Mouse (Mus musculus) stomach, embryonic 16.5 days (tissue): ENCODE measurements around the gene Pxt1. TPM values are rescaled to one million over a fixed set of nuclear protein-coding genes. Genes with fewer than 3 reads are reported as not detected.

ENCODE experiments used
- ATAC-seq: fragments of 200-750 bp; cut with Nextera tagmentation; 2 replicates; pipeline ENCODE4 v1.8.0; 2017; ENCODE audit warnings: moderate number of reproducible peaks, moderate TSS enrichment; ENCODE audit not compliant: insufficient read depth, low FRiP score
- H3K27ac ChIP-seq: fragments of 300-500 bp; sonication (generic); 2 replicates; pipeline ENCODE4 v1.5.1; 2014; ENCODE audit warnings: low read length
- H3K27me3 ChIP-seq: fragments of 300-500 bp; sonication (generic); 2 replicates; pipeline ENCODE4 v1.6.1; 2014; ENCODE audit warnings: low read length, control low read depth, mixed read lengths; ENCODE audit not compliant: control insufficient read depth, insufficient read depth
- H3K36me3 ChIP-seq: fragments of 300-500 bp; sonication (generic); 2 replicates; pipeline ENCODE4 v1.6.1; 2014; ENCODE audit warnings: low read length; ENCODE audit not compliant: control insufficient read depth, insufficient read depth
- H3K4me1 ChIP-seq: fragments of 300-500 bp; sonication (generic); 2 replicates; pipeline ENCODE4 v1.6.1; 2014; ENCODE audit warnings: low read length, control low read depth, mixed read lengths; ENCODE audit not compliant: control insufficient read depth, insufficient read depth
- H3K4me2 ChIP-seq: fragments of 300-500 bp; sonication (generic); 2 replicates; pipeline ENCODE4 v1.6.1; 2014; ENCODE audit warnings: low read depth, low read length, mixed read lengths
- H3K4me3 ChIP-seq: fragments of 300-500 bp; sonication (generic); replicated peaks from 2 replicates; pipeline ENCODE4 v1.5.1; 2014; ENCODE audit warnings: mild to moderate bottlenecking, low read length
- H3K9ac ChIP-seq: fragments of 300-500 bp; sonication (generic); 2 replicates; pipeline ENCODE4 v1.6.1; 2014; ENCODE audit warnings: low read length
- H3K9me3 ChIP-seq: fragments of 300-500 bp; sonication (generic); replicated peaks from 2 replicates; pipeline ENCODE4 v1.6.1; 2016; ENCODE audit warnings: low read length, control low read depth; ENCODE audit not compliant: control insufficient read depth
- WGBS: fragments of 180-500 bp; shearing (Covaris S2); extraction: QIAGEN DNeasy Blood & Tissue Kit; methylation state at CpG from one replicate; pipeline ENCODE4 v1.1.7; 2014; 5-methylcytosine and 5-hydroxymethylcytosine counted together
- polyA plus RNA-seq: library from polyadenylated mRNA; unstranded; fragments of >200 nt; fragmentation: Nextera tagmentation; extraction: Ambion mirVana; gene quantifications from 2 replicates; pipeline ENCODE4 v1.2.1, GENCODE M21; 2015

Gene Pxt1
- polyA plus RNA-seq, 1 experiment from 2014 or later: 0.21 TPM

DNA sequence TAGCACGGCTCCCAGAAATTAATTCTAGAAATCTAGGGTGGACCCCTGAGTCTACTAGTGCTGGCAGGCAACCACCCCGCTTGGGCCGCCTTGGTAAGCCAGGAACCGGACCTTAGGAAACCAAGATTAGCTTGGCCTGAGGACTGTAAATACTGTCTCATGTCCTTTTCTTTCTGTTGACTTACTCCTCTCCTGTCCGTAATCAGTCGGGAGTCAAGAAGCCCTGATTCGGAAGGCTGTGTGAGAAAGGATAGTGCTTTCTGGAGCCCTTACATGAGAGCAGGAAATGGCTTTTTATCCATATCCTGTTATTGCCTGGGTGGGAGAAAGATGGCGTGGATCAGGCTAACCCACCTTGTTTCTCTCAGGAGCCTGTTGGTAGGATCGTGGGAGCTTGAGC, 9.6 kb upstream of the Pxt1 start:
- Histone ChIP-seq H3K27ac (peak overlapping the region; percentile 98), H3K4me2 (peak overlapping the region; percentile 86), H3K9ac (peak overlapping the region; percentile 97), H3K9me3 (no peaks in the 10 kb centered on the region), H3K36me3 (0 out of 2 replicates have a peak, but pooled peaks cover 3% of the 10 kb centered on the region), H3K27me3 (no peaks in the 10 kb centered on the region), H3K4me1 (peaks cover 20% of the 10 kb centered on the region), H3K4me3 (peak overlapping the region; percentile 82)
- 5% methylated on average over 9 of the region's 9 CpGs for WGBS
- ATAC-seq: no peak

- Histone ChIP-seq H3K27ac (peak within 1 kb of the TSS; percentile 98), H3K27me3 (no peaks in the 10 kb centered on the region), H3K36me3 (0 out of 2 replicates have a peak, but pooled peaks cover 3% of the 10 kb centered on the region), H3K4me1 (peaks cover 20% of the 10 kb centered on the region), H3K9me3 (0 out of 2 replicates have a peak, but pooled peaks cover 4% of the 10 kb centered on the region), H3K4me3 (peak within 1 kb of the TSS; percentile 82), H3K4me2 (peak within 1 kb of the TSS; percentile 86), H3K9ac (peak within 1 kb of the TSS; percentile 97)
- WGBS: under 1% methylated on average over 76 of the region's 80 CpGs
- ATAC-seq: peak; percentile 93
Measured at GRCm38 (mm10) chr17:28951831-28952799, 8.5 kb upstream of the Pxt1 start, which contains the start of gene Kctd20. Gene Kctd20 (plus strand): TSS chr17:28951950.

- no peak overlapping the region for H3K27ac ChIP-seq
- H3K4me1 ChIP-seq: peaks cover 20% of the 10 kb centered on the region
- H3K4me3 ChIP-seq: no peak overlapping the region
- no peaks in the 10 kb centered on the region for H3K36me3 ChIP-seq
- H3K9me3 ChIP-seq: 0 out of 2 replicates have a peak, but pooled peaks cover 6% of the 10 kb centered on the region
- ATAC-seq: no peak
- 71% methylated on average over 4 of the region's 4 CpGs for WGBS
- no peak overlapping the region for H3K9ac ChIP-seq
- no peak overlapping the region for H3K4me2 ChIP-seq
- no peaks in the 10 kb centered on the region for H3K27me3 ChIP-seq
Measured at GRCm38 (mm10) chr17:28950751-28951150, 7.1 kb upstream of the Pxt1 start.

- no peak overlapping the region for H3K4me2 ChIP-seq
- 47% methylated on average over 4 of the region's 4 CpGs for WGBS
- H3K9me3 ChIP-seq: 0 out of 2 replicates have a peak, but pooled peaks cover 6% of the 10 kb centered on the region
- peaks cover 12% of the 10 kb centered on the region for H3K4me1 ChIP-seq
- H3K27me3 ChIP-seq: no peaks in the 10 kb centered on the region
- no peak overlapping the region for H3K4me3 ChIP-seq
- H3K36me3 ChIP-seq: no peaks in the 10 kb centered on the region
- ATAC-seq: no peak
- no peak overlapping the region for H3K9ac ChIP-seq
- H3K27ac ChIP-seq: no peak overlapping the region
Measured at GRCm38 (mm10) chr17:28948661-28949060, 5.0 kb upstream of the Pxt1 start.

- WGBS: 92% methylated on average over 19 of the region's 19 CpGs
- no peaks in the 10 kb centered on the region for H3K27me3 ChIP-seq
- no peak overlapping the region for H3K4me2 ChIP-seq
- no peak overlapping the region for H3K4me3 ChIP-seq
- H3K4me1 ChIP-seq: peaks cover 7% of the 10 kb centered on the region; the same call in 1 of the 2 replicates
- no peaks in the 10 kb centered on the region for H3K36me3 ChIP-seq
- no peak for ATAC-seq
- H3K27ac ChIP-seq: no peak overlapping the region
- H3K9me3 ChIP-seq: 0 out of 2 replicates have a peak, but pooled peaks cover 6% of the 10 kb centered on the region
- H3K9ac ChIP-seq: no peak overlapping the region
Measured at GRCm38 (mm10) chr17:28947011-28947939, 3.6 kb upstream of the Pxt1 start.

- no peak overlapping the region for H3K4me3 ChIP-seq
- H3K27me3 ChIP-seq: no peaks in the 10 kb centered on the region
- no peak overlapping the region for H3K9ac ChIP-seq
- H3K4me2 ChIP-seq: no peak overlapping the region
- 87% methylated on average over 7 of the region's 7 CpGs for WGBS
- H3K36me3 ChIP-seq: no peaks in the 10 kb centered on the region
- H3K9me3 ChIP-seq: 0 out of 2 replicates have a peak, but pooled peaks cover 6% of the 10 kb centered on the region
- ATAC-seq: no peak
- H3K27ac ChIP-seq: no peak overlapping the region
- no peaks in the 10 kb centered on the region for H3K4me1 ChIP-seq
Measured at GRCm38 (mm10) chr17:28944481-28944880, 841 bp upstream of the Pxt1 start.

DNA sequence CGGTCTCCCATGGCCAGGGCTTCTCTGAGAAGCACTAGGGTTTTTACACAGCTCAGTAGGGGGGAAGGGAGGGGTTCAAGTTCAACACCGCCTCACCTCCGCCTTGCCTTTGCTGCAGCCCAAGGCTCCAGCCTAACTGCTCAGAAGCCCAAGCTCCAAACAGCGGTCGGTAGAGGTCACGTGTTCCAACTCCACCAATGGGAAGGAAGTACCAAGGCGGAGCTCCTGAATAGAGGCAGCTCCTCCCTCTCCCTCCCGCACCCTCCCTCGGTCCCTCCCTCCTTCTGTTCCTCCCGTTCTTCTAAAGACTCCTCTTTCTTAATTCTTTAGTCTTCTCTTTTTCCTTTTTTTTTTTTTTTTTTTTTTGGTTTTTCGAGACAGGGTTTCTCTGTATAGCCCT, 1.5 kb downstream of the Pxt1 start:
- Histone ChIP-seq H3K9ac (no peak overlapping the region), H3K36me3 (no peaks in the 10 kb centered on the region), H3K27me3 (no peaks in the 10 kb centered on the region), H3K9me3 (0 out of 2 replicates have a peak, but pooled peaks cover 2% of the 10 kb centered on the region), H3K4me2 (no peak overlapping the region), H3K4me1 (no peaks in the 10 kb centered on the region), H3K4me3 (no peak overlapping the region), H3K27ac (no peak overlapping the region)
- 70% methylated on average over 10 of the region's 11 CpGs for WGBS
- ATAC-seq: no peak

DNA sequence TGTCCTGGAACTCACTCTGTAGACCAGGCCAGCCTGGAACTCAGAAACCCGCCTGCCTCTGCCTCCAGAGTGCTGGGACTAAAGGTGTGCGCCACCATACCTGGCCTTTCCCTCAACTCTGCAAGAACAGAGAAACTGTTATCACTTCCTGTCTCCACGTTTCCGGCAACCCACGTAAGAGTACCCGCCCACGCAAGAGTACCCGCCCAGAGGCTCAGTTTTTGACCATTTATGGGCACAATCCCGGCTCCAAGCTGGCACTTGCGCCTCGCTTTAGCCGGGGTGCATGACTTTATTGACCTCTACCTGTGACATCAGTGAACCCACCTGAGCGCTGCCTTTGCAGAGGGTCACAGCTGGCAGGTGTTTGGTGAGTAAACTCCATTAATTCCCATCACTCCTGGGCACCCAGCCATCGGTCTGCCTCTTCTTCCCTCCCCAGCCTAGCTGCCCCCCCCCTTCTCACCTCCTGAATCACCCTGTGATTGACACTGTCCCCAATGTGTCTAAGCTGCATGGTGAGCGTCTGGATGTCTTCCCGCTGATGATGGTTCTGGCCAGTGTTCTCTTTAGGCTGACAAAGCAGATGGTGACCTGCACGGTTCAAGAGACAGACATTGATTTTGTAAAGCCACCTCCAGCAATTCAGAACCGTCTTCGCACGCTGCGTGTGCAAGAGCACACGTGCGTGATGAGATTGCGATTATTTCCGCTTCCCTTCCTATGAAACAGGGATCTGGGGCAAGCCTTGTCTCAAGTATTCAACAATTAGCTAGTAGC, 2.7 kb downstream of the Pxt1 start:
- 88% methylated on average over 25 of the region's 25 CpGs for WGBS
- Histone ChIP-seq H3K4me1 (no peaks in the 10 kb centered on the region), H3K9me3 (no peaks in the 10 kb centered on the region), H3K4me2 (no peak overlapping the region), H3K27ac (no peak overlapping the region), H3K27me3 (no peaks in the 10 kb centered on the region), H3K36me3 (no peaks in the 10 kb centered on the region), H3K9ac (no peak overlapping the region), H3K4me3 (no peak overlapping the region)
- no peak for ATAC-seq
